Mouse (Mus musculus): ENCODE data around the gene Yipf1. TPM values are rescaled to one million over a fixed set of nuclear protein-coding genes. Genes with fewer than 3 reads are reported as not detected.

Gene Yipf1
- total RNA-seq, 2 experiments from 2014 or later: 39.5 to 45.8 TPM

DNA sequence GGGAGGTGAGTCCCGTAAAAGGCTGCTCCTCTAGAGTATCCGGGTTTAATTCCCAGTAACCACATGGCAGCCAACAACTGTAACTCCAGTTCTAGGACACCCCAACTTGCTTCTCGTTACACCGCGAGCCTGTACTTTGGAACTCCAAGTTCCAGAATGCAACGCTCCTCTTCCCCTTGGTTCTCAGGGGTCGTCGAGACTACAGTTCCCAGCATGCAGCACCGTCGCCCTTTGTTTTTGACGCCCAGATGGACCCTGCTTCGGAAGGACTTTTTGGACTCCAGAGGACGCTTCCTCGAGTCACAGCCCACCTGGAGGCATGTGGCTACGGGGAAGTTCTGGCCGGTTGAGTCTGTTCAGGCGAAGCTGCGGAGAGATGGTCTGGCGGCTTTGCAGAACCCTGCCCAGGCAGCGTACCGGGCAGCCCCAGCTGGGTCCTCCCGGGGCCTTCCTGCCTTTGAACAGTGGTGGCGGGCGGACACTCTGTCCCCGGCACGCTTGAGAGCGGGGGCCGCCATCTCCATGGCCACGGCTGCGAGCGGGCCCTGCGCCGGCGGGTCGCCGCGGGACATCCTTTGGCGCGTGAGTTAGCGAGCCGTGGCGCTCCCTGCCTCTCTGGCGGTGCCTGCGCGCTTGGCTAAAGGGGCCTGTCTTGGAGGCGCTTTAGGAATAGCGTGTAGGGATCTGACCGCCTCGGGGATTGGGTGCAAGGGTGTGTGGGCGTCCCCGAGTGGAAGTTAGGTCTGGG is 53.6 kb downstream of the Yipf1 start, which contains the start of gene Ndc1:
Gene Ndc1 (plus strand): TSS at position 218 of the 748 bp plus-strand sequence.
- ATAC-seq (replicated peaks; ENCODE audit: poor library complexity): peak; percentile 82

- no peak for ATAC-seq (replicated peaks; ENCODE audit: poor library complexity)
These were observed 58.1 kb downstream of the Yipf1 start for GRCm38 (mm10) chr4:107372304-107372703.

GRCm38 (mm10) chr4:107374677-107375076 is 60.5 kb downstream of the Yipf1 start:
- no peak; the same call in 1 of the 2 replicates for ATAC-seq (replicated peaks; ENCODE audit: poor library complexity)

- no peak for ATAC-seq (replicated peaks; ENCODE audit: poor library complexity)
These were observed 64.8 kb downstream of the Yipf1 start for GRCm38 (mm10) chr4:107378954-107379353.

DNA sequence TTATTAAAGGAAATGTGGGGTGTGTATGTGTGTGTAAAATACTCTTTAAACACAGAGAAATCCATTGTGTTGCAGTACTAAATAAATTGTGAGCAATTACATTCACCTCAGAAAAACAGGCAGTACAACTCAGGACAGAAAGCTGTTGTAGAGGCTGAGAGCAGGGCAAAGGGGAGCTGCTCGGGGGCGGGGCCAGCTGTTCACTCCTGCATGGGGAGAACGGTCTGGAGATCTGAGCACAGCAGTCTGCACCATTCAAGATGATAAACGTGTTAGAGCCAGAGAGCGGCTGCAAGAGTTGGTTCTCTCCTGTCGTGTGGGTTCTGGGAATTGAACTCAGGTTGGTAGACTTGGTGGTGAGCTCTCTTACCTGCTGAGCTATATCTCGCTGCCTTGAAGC is 66.7 kb downstream of the Yipf1 start:
- ATAC-seq (replicated peaks; ENCODE audit: poor library complexity): no peak

GRCm38 (mm10) chr4:107387038-107387437 is 72.9 kb downstream of the Yipf1 start:
- ATAC-seq (replicated peaks; ENCODE audit: poor library complexity): no peak

- ATAC-seq (replicated peaks; ENCODE audit: poor library complexity): no peak
These were observed 73.3 kb downstream of the Yipf1 start for GRCm38 (mm10) chr4:107387465-107387864.

- ATAC-seq (replicated peaks; ENCODE audit: poor library complexity): no peak
These were observed 74.1 kb downstream of the Yipf1 start for GRCm38 (mm10) chr4:107388291-107388690.

- ATAC-seq (replicated peaks; ENCODE audit: poor library complexity): no peak
These were observed 75.2 kb downstream of the Yipf1 start for GRCm38 (mm10) chr4:107389345-107389744.

DNA sequence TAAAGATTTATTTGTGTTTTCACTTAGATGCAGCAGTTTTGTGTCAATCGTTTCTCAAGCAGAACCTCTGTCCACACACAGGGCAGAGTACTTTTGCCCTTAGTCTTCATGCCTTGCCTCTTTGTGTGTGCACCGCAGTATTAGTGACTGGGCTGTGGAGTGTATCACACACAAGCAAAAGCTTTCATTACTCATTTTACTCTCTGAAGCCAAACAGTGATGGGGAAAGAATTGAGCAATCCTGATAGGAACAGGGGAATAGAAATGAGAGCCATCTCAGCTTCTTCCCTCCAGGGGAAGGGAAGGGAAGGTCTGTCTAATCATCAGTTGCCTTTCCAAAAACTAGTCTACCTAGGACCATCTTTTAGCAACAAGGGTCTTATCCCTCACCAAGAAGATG is 79.6 kb downstream of the Yipf1 start:
- ATAC-seq (replicated peaks; ENCODE audit: poor library complexity): no peak

Other genes starting within 250 kb of the Yipf1 start
- gene Mrpl37, start 247.5 kb upstream of the Yipf1 start, total RNA-seq (2015): 70.2 and 77.7 TPM in 2 replicates
- gene Mrpl37, start 247.5 kb upstream of the Yipf1 start, total RNA-seq (2017): 60.2 and 60.6 TPM in 2 replicates
- gene Cyb5rl, start 247.4 kb upstream of the Yipf1 start, total RNA-seq (2015): 2.7 and 3.5 TPM in 2 replicates
- gene Cyb5rl, start 247.4 kb upstream of the Yipf1 start, total RNA-seq (2017): 6.2 and 6.5 TPM in 2 replicates
- not detected in 2 replicates for gene Cdcp2, start 217.5 kb upstream of the Yipf1 start, total RNA-seq (2015)
- not detected in 2 replicates for gene Cdcp2, start 217.5 kb upstream of the Yipf1 start, total RNA-seq (2017)
- 267 and 292 TPM in 2 replicates for gene Tmem59, start 136.0 kb upstream of the Yipf1 start, total RNA-seq (2015)
- 122 and 151 TPM in 2 replicates for gene Tmem59, start 136.0 kb upstream of the Yipf1 start, total RNA-seq (2017)
- 17.3 and 25.5 TPM in 2 replicates for gene Tceanc2, start 135.2 kb upstream of the Yipf1 start, total RNA-seq (2015)
- gene Tceanc2, start 135.2 kb upstream of the Yipf1 start, total RNA-seq (2017): 20.5 and 25.3 TPM in 2 replicates
- gene Ldlrad1, start 105.2 kb upstream of the Yipf1 start, total RNA-seq (2015): not detected in 2 replicates
- not detected in 2 replicates for gene Ldlrad1, start 105.2 kb upstream of the Yipf1 start, total RNA-seq (2017)
- gene Lrrc42, start 60.8 kb upstream of the Yipf1 start, total RNA-seq (2015): 11.0 and 13.8 TPM in 2 replicates
- 6.5 and 7.0 TPM in 2 replicates for gene Lrrc42, start 60.8 kb upstream of the Yipf1 start, total RNA-seq (2017)
- 12.1 and 13.9 TPM in 2 replicates for gene Hspb11, start 60.8 kb upstream of the Yipf1 start, total RNA-seq (2015)
- gene Hspb11, start 60.8 kb upstream of the Yipf1 start, total RNA-seq (2017): 8.1 and 17.6 TPM in 2 replicates
- gene Dio1, start 7.2 kb upstream of the Yipf1 start, total RNA-seq (2015): not detected in 2 replicates
- not detected in 2 replicates for gene Dio1, start 7.2 kb upstream of the Yipf1 start, total RNA-seq (2017)
- 106 and 126 TPM in 2 replicates for gene Ndc1, start 53.4 kb downstream of the Yipf1 start, total RNA-seq (2015)
- 106 and 129 TPM in 2 replicates for gene Ndc1, start 53.4 kb downstream of the Yipf1 start, total RNA-seq (2017)
- 0.05 TPM in 2 replicates for gene Glis1, start 120.2 kb downstream of the Yipf1 start, total RNA-seq (2015)
- gene Glis1, start 120.2 kb downstream of the Yipf1 start, total RNA-seq (2017): not detected in 2 replicates